Mouse (Mus musculus) thymus, adult 2 months (tissue): ENCODE results near the gene Rhot1. TPM values are rescaled to one million over a fixed set of nuclear protein-coding genes. Genes with fewer than 3 reads are reported as not detected.

Source experiments
- DNase-seq: peaks from one replicate; pipeline ENCODE4 v3.0.0; 2021
- H3K27ac ChIP-seq: fragments of 200-500 bp; 2 replicates; pipeline ENCODE4 v1.5.1; 2012; ENCODE audit warnings: low read length, control low read depth; ENCODE audit not compliant: control insufficient read depth, insufficient read depth
- H3K27me3 ChIP-seq: fragments of 200-500 bp; 2 replicates; pipeline ENCODE4 v1.6.1; 2012; ENCODE audit warnings: mild to moderate bottlenecking, low read length, moderate library complexity, mixed read lengths; ENCODE audit not compliant: control insufficient read depth, insufficient read depth
- H3K36me3 ChIP-seq: fragments of 200-500 bp; 2 replicates; pipeline ENCODE4 v1.6.1; 2012; ENCODE audit warnings: mild to moderate bottlenecking, low read length, moderate library complexity; ENCODE audit not compliant: control insufficient read depth, insufficient read depth
- H3K4me1 ChIP-seq: fragments of 200-500 bp; replicated peaks from 2 replicates; pipeline ENCODE4 v1.6.1; 2012; ENCODE audit warnings: low read length; ENCODE audit not compliant: control insufficient read depth, insufficient read depth
- H3K4me3 ChIP-seq: fragments of 200-500 bp; 2 replicates; pipeline ENCODE4 v1.5.1; 2012; ENCODE audit warnings: mild to moderate bottlenecking, low read length, control low read depth, moderate library complexity; ENCODE audit not compliant: control insufficient read depth, insufficient read depth
- CTCF ChIP-seq: fragments of 200-500 bp; IDR thresholded peaks from 2 replicates; pipeline ENCODE4 v1.5.1; 2012; ENCODE audit warnings: mild to moderate bottlenecking, control low read depth, low read length, moderate library complexity, borderline replicate concordance; ENCODE audit not compliant: control insufficient read depth, poor library complexity, insufficient read depth; ENCODE audit errors: extremely low read depth
- POLR2A ChIP-seq: fragments of 200-500 bp; IDR thresholded peaks from 2 replicates; pipeline ENCODE4 v1.6.1; 2012; ENCODE audit warnings: mild to moderate bottlenecking, low read length, control low read depth, moderate library complexity; ENCODE audit not compliant: control insufficient read depth, poor library complexity, insufficient read depth; ENCODE audit errors: extremely low read depth
- WGBS: fragments of 180-500 bp; shearing (Covaris S2); methylation state at CpG from one replicate; pipeline ENCODE4 v1.1.7; 2018; 5-methylcytosine and 5-hydroxymethylcytosine counted together
- polyA plus RNA-seq: library from polyadenylated mRNA; depleted of rRNA; stranded (reverse); fragments of >200 nt; gene quantifications from 2 replicates; pipeline ENCODE4 v1.2.3, GENCODE M21; 2012

Rhot1 gene
- polyA plus RNA-seq, 1 experiment = 13.7 TPM

DNA sequence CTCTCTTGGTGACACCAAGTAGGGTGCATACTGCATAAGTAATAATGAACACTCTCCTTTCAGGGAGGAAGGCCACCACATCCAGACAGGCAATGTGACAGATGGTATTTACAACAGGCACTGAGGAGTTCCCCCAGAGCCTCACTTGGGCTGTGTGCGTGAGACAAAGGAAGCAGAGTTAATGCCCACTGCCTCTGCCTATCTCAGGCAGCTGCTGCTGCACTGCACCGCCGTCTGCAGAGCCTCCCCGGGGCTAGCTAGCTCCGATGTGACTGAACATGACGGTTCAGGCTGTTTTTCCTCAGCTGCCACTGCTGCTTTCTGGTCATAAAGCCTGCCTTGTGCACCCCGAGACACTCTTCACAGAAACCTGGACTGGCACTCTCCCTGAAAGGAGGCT lies 83.6 kb downstream of the Rhot1 start:
- 80% methylated on average over 7 of the region's 7 CpGs for WGBS
- Histone ChIP-seq H3K27ac (no peak overlapping the region), H3K4me3 (no peak overlapping the region), H3K36me3 (no peaks in the 10 kb centered on the region), H3K27me3 (no peaks in the 10 kb centered on the region), H3K4me1 (no peaks in the 10 kb centered on the region; the same call in 1 of the 2 replicates)
- no peak for DNase-seq
- TF ChIP-seq POLR2A = no peak
- TF ChIP-seq CTCF = no peak

- DNase-seq = no peak
- Histone ChIP-seq H3K27ac (no peak overlapping the region), H3K27me3 (peaks cover 9% of the 10 kb centered on the region), H3K4me3 (no peak overlapping the region), H3K36me3 (no peaks in the 10 kb centered on the region), H3K4me1 (no peaks in the 10 kb centered on the region; the same call in 1 of the 2 replicates)
- TF ChIP-seq CTCF (no peak), POLR2A (no peak)
- 80% methylated on average over 9 of the region's 9 CpGs for WGBS
Observed at GRCm38 (mm10) chr11:80295066-80295465, 86.2 kb downstream of the Rhot1 start.

DNA sequence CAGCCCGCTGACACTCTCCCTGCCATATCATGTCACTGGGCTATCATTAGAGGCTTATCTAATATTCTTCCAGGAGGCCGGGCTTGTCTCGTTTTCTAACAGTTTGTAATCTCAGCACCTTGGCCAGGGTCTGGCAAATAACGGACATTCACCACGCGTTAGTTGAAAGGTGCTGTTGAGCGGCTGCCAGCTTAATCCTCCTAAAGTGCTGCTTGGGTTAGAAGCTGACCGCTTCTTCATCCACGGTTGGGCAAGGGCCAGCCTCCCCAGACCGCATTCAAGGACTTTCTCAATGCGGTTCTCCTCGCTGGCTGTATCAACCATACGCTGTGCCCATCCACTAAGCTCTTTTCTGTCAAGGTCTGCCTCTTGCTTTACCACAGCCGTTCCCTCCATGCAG lies 87.0 kb downstream of the Rhot1 start:
- Histone ChIP-seq H3K36me3 (no peaks in the 10 kb centered on the region), H3K27ac (no peak overlapping the region), H3K4me1 (0 out of 2 replicates have a peak, but pooled peaks cover 3% of the 10 kb centered on the region), H3K27me3 (peaks cover 13% of the 10 kb centered on the region), H3K4me3 (no peak overlapping the region)
- TF ChIP-seq CTCF (no peak), POLR2A (no peak)
- 63% methylated on average over 14 of the region's 14 CpGs for WGBS
- no peak for DNase-seq

- TF ChIP-seq CTCF (no peak), POLR2A (no peak)
- Histone ChIP-seq H3K27me3 (peaks cover 18% of the 10 kb centered on the region), H3K36me3 (no peaks in the 10 kb centered on the region), H3K27ac (no peak overlapping the region), H3K4me1 (peaks cover 13% of the 10 kb centered on the region), H3K4me3 (no peak overlapping the region)
- 25% methylated on average over 12 of the region's 12 CpGs for WGBS
- DNase-seq = no peak
Observed at GRCm38 (mm10) chr11:80299513-80300235, 90.9 kb downstream of the Rhot1 start.

DNA sequence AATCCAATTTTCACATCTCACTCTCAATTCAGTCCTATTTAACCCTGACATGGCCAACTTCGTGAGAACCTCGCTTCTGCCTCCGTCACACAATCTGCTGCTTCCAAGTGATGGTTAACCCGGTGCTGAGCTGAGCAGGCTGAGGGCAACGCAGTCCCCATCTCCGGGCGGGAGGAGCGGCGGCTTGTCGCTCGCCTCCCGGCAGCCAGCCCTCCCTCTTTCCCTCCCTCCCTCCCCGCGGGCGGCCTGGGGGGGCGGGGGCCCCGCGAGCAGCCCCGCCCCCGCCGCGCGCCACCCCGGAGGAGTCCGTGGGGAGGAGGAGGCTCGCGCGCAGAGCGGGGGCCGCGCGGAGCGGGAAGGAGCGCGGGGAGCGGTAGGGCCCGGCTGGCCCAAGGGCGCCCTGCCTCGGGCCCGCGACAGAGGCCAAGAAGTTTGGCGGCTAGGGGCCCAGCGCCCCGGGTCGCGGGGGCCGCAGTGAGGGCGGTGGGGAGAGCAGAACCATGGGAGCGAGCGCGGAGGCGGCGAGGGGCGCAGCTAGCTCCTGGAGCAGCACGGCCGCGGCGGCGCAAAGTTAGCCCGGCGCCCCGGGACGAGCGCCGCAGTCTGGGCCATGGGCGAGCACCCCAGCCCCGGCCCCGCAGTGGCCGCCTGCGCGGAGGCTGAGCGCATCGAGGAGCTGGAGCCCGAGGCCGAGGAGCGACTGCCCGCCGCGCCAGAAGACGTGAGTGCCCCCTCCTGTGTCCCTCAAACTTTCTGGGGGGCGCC lies 91.9 kb downstream of the Rhot1 start, which contains the start of gene Rhbdl3:
TSS of gene Rhbdl3 (plus strand) at position 362 of the 765 bp plus-strand sequence.
- peak; percentile 45 for DNase-seq
- 1% methylated on average over 68 of the region's 81 CpGs for WGBS
- peak within 1 kb of the TSS; percentile 45 for H3K4me3 ChIP-seq
- peaks cover 13% of the 10 kb centered on the region for H3K4me1 ChIP-seq
- H3K36me3 ChIP-seq = no peaks in the 10 kb centered on the region
- TF ChIP-seq CTCF (no peak), POLR2A (no peak)
- H3K27ac ChIP-seq = no peak within 1 kb of the TSS
- peaks cover 18% of the 10 kb centered on the region for H3K27me3 ChIP-seq

DNA sequence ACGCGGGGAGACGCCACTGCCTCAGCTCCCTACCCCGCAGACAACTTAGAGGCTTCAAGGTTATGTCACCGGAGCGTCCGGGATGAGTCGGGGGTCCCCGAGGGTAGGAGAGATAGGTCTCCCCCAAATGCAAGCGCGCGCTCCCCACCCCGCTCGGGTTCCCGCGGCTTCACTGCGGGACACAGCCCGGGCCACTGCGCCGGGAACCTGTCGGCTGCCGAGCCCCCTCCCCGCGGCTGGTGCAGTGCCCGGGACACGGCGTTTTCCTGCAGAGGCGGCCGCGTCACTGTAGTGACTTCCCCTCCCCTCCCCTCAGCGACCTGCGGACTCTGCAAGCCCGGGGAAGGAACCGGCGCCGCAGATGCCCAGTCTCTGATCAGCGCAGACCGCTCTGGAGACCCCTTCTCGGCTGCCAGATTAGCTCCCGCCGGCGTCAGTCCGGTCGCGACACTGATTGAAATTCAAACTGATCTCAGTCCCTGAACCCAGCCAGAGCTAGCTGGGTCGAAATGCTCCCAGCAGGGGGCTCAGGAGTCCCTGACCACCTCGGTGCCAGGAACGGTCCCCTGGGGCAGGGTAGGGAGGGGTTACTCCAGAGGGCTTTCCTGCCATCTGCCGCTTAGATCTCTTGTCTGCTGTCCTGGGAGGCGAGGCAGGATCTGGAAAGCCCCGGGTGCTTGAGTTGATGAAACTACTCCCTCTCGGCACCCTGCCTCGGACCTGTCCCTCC lies 92.7 kb downstream of the Rhot1 start:
- TF ChIP-seq POLR2A = no peak
- TF ChIP-seq CTCF = no peak
- H3K27ac ChIP-seq = no peak overlapping the region
- peak; percentile 35 for DNase-seq

More for the DNA sequence above, 92.7 kb downstream of the Rhot1 start:
- WGBS = 1% methylated on average over 53 of the region's 53 CpGs
- Histone ChIP-seq H3K36me3 (no peaks in the 10 kb centered on the region), H3K27me3 (peaks cover 18% of the 10 kb centered on the region), H3K4me1 (peaks cover 13% of the 10 kb centered on the region), H3K4me3 (peak overlapping the region; percentile 45)
